Mouse (Mus musculus) limb, embryonic 14.5 days (tissue): ENCODE measurements around the gene Tm9sf1. TPM values are rescaled to one million over a fixed set of nuclear protein-coding genes. Genes with fewer than 3 reads are reported as not detected.

Source experiments
- ATAC-seq: fragments of 200-750 bp; cut with Nextera tagmentation; 2 replicates; pipeline ENCODE4 v1.8.0; 2017; ENCODE audit warnings: low read depth, moderate number of reproducible peaks, moderate TSS enrichment; ENCODE audit not compliant: low FRiP score
- DNase-seq: peaks from one replicate; pipeline ENCODE4 v3.0.0-alpha.2; 2015; ENCODE audit warnings: low spot score
- H3K27ac ChIP-seq: fragments of 300-500 bp; sonication (generic); replicated peaks from 2 replicates; pipeline ENCODE4 v1.5.1; 2014; ENCODE audit warnings: low read depth, mild to moderate bottlenecking, low read length, moderate library complexity, mixed read lengths
- H3K27me3 ChIP-seq: fragments of 300-500 bp; sonication (generic); 2 replicates; pipeline ENCODE4 v1.6.1; 2014; ENCODE audit warnings: low read length, mixed read lengths; ENCODE audit not compliant: control insufficient read depth, insufficient read depth
- H3K36me3 ChIP-seq: fragments of 300-500 bp; sonication (generic); 2 replicates; pipeline ENCODE4 v1.6.1; 2014; ENCODE audit warnings: mild to moderate bottlenecking, low read length, moderate library complexity, mixed read lengths; ENCODE audit not compliant: control insufficient read depth, insufficient read depth
- H3K4me1 ChIP-seq: fragments of 300-500 bp; sonication (generic); 2 replicates; pipeline ENCODE4 v1.6.1; 2014; ENCODE audit warnings: antibody characterized with exemption, low read length, mixed read lengths; ENCODE audit not compliant: control insufficient read depth, insufficient read depth
- H3K4me2 ChIP-seq: fragments of 300-500 bp; sonication (generic); replicated peaks from 2 replicates; pipeline ENCODE4 v1.6.1; 2014; ENCODE audit warnings: low read depth, mild to moderate bottlenecking, low read length, moderate library complexity; ENCODE audit not compliant: severe bottlenecking
- H3K4me3 ChIP-seq: fragments of 300-500 bp; sonication (generic); replicated peaks from 2 replicates; pipeline ENCODE4 v1.5.1; 2014; ENCODE audit warnings: low read length
- H3K9ac ChIP-seq: fragments of 300-500 bp; sonication (generic); 2 replicates; pipeline ENCODE4 v1.6.1; 2014; ENCODE audit warnings: mild to moderate bottlenecking, low read depth, low read length, moderate library complexity; ENCODE audit not compliant: severe bottlenecking
- H3K9me3 ChIP-seq: fragments of 300-500 bp; sonication (generic); 2 replicates; pipeline ENCODE4 v1.6.1; 2016; ENCODE audit warnings: low read length; ENCODE audit not compliant: control insufficient read depth
- POLR2A ChIP-seq: fragments of 200-500 bp; IDR thresholded peaks from 2 replicates; pipeline ENCODE4 v1.8.0; 2012; ENCODE audit warnings: inconsistent platforms, mild to moderate bottlenecking, moderate library complexity, borderline replicate concordance; ENCODE audit not compliant: insufficient read depth, insufficient read length; ENCODE audit errors: extremely low read depth
- WGBS: fragments of 180-500 bp; shearing (Covaris S2); extraction: QIAGEN DNeasy Blood & Tissue Kit; methylation state at CpG from one replicate; pipeline ENCODE4 v1.1.7; 2014; 5-methylcytosine and 5-hydroxymethylcytosine counted together
- polyA plus RNA-seq, 2 experiments: library from polyadenylated mRNA; depleted of rRNA in 1 of 2; stranded (reverse) in 1 of 2; unstranded in 1 of 2; fragments of >200 nt; fragmentation: Nextera tagmentation in 1 of 2; extraction: Ambion mirVana in 1 of 2; gene quantifications; 2 replicates each; pipeline versions ENCODE4 v1.2.1 to v1.2.3; 2012 to 2014

Tm9sf1 gene
- polyA plus RNA-seq, 2 experiments: 92.3 to 111 TPM

GRCm38 (mm10) chr14:55589271-55589670, 54.3 kb downstream of the Tm9sf1 start:
- H3K4me3 ChIP-seq: no peak overlapping the region
- ATAC-seq (no peak), DNase-seq (no peak)
- H3K9me3 ChIP-seq: no peaks in the 10 kb centered on the region
- peaks cover 28% of the 10 kb centered on the region for H3K36me3 ChIP-seq
- H3K4me2 ChIP-seq: no peak overlapping the region
- H3K27ac ChIP-seq: no peak overlapping the region
- no peak overlapping the region for H3K9ac ChIP-seq
- 93% methylated on average over 5 of the region's 5 CpGs for WGBS
- no peaks in the 10 kb centered on the region for H3K27me3 ChIP-seq
- no peak for TF ChIP-seq POLR2A
- peaks cover 15% of the 10 kb centered on the region for H3K4me1 ChIP-seq

- WGBS: 93% methylated on average over 2 of the region's 2 CpGs
Observed at GRCm38 (mm10) chr14:55586149-55586548, 57.5 kb downstream of the Tm9sf1 start.

More at GRCm38 (mm10) chr14:55586149-55586548, 57.5 kb downstream of the Tm9sf1 start:
- DNase-seq: no peak
- Histone ChIP-seq H3K27me3 (no peaks in the 10 kb centered on the region), H3K9me3 (no peaks in the 10 kb centered on the region), H3K4me1 (peaks cover 7% of the 10 kb centered on the region), H3K36me3 (peaks cover 33% of the 10 kb centered on the region), H3K27ac (no peak overlapping the region), H3K4me2 (no peak overlapping the region), H3K9ac (no peak overlapping the region), H3K4me3 (no peak overlapping the region)
- TF ChIP-seq POLR2A: no peak
- no peak for ATAC-seq

Other genes with a start within 250 kb of the Tm9sf1 start
Only the 30 nearest of the 34 such genes appear.
- gene Dhrs4, start 165.0 kb downstream of the Tm9sf1 start, polyA plus RNA-seq (2012; rRNA removed): 53.0 and 58.6 TPM in 2 replicates
- gene Dhrs4, start 165.0 kb downstream of the Tm9sf1 start, polyA plus RNA-seq (2014; fragmentation: Nextera tagmentation; extraction: Ambion mirVana): 48.4 and 60.3 TPM in 2 replicates
- 24.8 and 28.8 TPM in 2 replicates for gene Carmil3, start 153.2 kb downstream of the Tm9sf1 start, polyA plus RNA-seq (2012; rRNA removed)
- 3.6 and 5.4 TPM in 2 replicates for gene Carmil3, start 153.2 kb downstream of the Tm9sf1 start, polyA plus RNA-seq (2014; fragmentation: Nextera tagmentation; extraction: Ambion mirVana)
- gene Cpne6, start 133.4 kb downstream of the Tm9sf1 start, polyA plus RNA-seq (2012; rRNA removed): 0.74 and 0.83 TPM in 2 replicates
- 0.47 and 0.65 TPM in 2 replicates for gene Cpne6, start 133.4 kb downstream of the Tm9sf1 start, polyA plus RNA-seq (2014; fragmentation: Nextera tagmentation; extraction: Ambion mirVana)
- gene Nrl, start 118.8 kb downstream of the Tm9sf1 start, polyA plus RNA-seq (2012; rRNA removed): 0.06 TPM in 1 of 2 replicates, not detected in the other
- gene Nrl, start 118.8 kb downstream of the Tm9sf1 start, polyA plus RNA-seq (2014; fragmentation: Nextera tagmentation; extraction: Ambion mirVana): not detected in 2 replicates
- 39.3 and 52.1 TPM in 2 replicates for gene Pck2, start 103.5 kb downstream of the Tm9sf1 start, polyA plus RNA-seq (2012; rRNA removed)
- 22.5 and 28.0 TPM in 2 replicates for gene Pck2, start 103.5 kb downstream of the Tm9sf1 start, polyA plus RNA-seq (2014; fragmentation: Nextera tagmentation; extraction: Ambion mirVana)
- 47.5 and 53.0 TPM in 2 replicates for gene Dcaf11, start 83.8 kb downstream of the Tm9sf1 start, polyA plus RNA-seq (2012; rRNA removed)
- gene Dcaf11, start 83.8 kb downstream of the Tm9sf1 start, polyA plus RNA-seq (2014; fragmentation: Nextera tagmentation; extraction: Ambion mirVana): 53.8 and 56.0 TPM in 2 replicates
- 0.67 and 0.88 TPM in 2 replicates for gene A730061H03Rik, start 83.4 kb downstream of the Tm9sf1 start, polyA plus RNA-seq (2012; rRNA removed)
- gene A730061H03Rik, start 83.4 kb downstream of the Tm9sf1 start, polyA plus RNA-seq (2014; fragmentation: Nextera tagmentation; extraction: Ambion mirVana): 0.74 and 1.7 TPM in 2 replicates
- gene Fitm1, start 68.2 kb downstream of the Tm9sf1 start, polyA plus RNA-seq (2012; rRNA removed): 30.9 and 43.0 TPM in 2 replicates
- gene Fitm1, start 68.2 kb downstream of the Tm9sf1 start, polyA plus RNA-seq (2014; fragmentation: Nextera tagmentation; extraction: Ambion mirVana): 19.1 and 26.9 TPM in 2 replicates
- 66.8 and 77.6 TPM in 2 replicates for gene Psme1, start 65.7 kb downstream of the Tm9sf1 start, polyA plus RNA-seq (2012; rRNA removed)
- 147 and 154 TPM in 2 replicates for gene Psme1, start 65.7 kb downstream of the Tm9sf1 start, polyA plus RNA-seq (2014; fragmentation: Nextera tagmentation; extraction: Ambion mirVana)
- 6.6 and 6.9 TPM in 2 replicates for gene Emc9, start 58.5 kb downstream of the Tm9sf1 start, polyA plus RNA-seq (2012; rRNA removed)
- 6.5 and 7.0 TPM in 2 replicates for gene Emc9, start 58.5 kb downstream of the Tm9sf1 start, polyA plus RNA-seq (2014; fragmentation: Nextera tagmentation; extraction: Ambion mirVana)
- 75.8 and 78.5 TPM in 2 replicates for gene Psme2, start 52.7 kb downstream of the Tm9sf1 start, polyA plus RNA-seq (2012; rRNA removed)
- 239 and 245 TPM in 2 replicates for gene Psme2, start 52.7 kb downstream of the Tm9sf1 start, polyA plus RNA-seq (2014; fragmentation: Nextera tagmentation; extraction: Ambion mirVana)
- 23.0 and 34.1 TPM in 2 replicates for gene Rnf31, start 52.1 kb downstream of the Tm9sf1 start, polyA plus RNA-seq (2012; rRNA removed)
- 13.1 and 18.1 TPM in 2 replicates for gene Rnf31, start 52.1 kb downstream of the Tm9sf1 start, polyA plus RNA-seq (2014; fragmentation: Nextera tagmentation; extraction: Ambion mirVana)
- gene Irf9, start 40.2 kb downstream of the Tm9sf1 start, polyA plus RNA-seq (2012; rRNA removed): 21.0 and 26.4 TPM in 2 replicates
- 9.8 and 11.3 TPM in 2 replicates for gene Irf9, start 40.2 kb downstream of the Tm9sf1 start, polyA plus RNA-seq (2014; fragmentation: Nextera tagmentation; extraction: Ambion mirVana)
- gene Rec8, start 25.8 kb downstream of the Tm9sf1 start, polyA plus RNA-seq (2012; rRNA removed): 8.9 and 9.6 TPM in 2 replicates
- 2.4 and 2.8 TPM in 2 replicates for gene Rec8, start 25.8 kb downstream of the Tm9sf1 start, polyA plus RNA-seq (2014; fragmentation: Nextera tagmentation; extraction: Ambion mirVana)
- 185 and 239 TPM in 2 replicates for gene Ipo4, start 7.8 kb downstream of the Tm9sf1 start, polyA plus RNA-seq (2012; rRNA removed)
- gene Ipo4, start 7.8 kb downstream of the Tm9sf1 start, polyA plus RNA-seq (2014; fragmentation: Nextera tagmentation; extraction: Ambion mirVana): 131 and 133 TPM in 2 replicates
- gene Gm49378, start 5.9 kb downstream of the Tm9sf1 start, polyA plus RNA-seq (2012; rRNA removed): 6.8 and 12.2 TPM in 2 replicates
- gene Gm49378, start 5.9 kb downstream of the Tm9sf1 start, polyA plus RNA-seq (2014; fragmentation: Nextera tagmentation; extraction: Ambion mirVana): 1.5 and 3.7 TPM in 2 replicates
- 2.9 and 3.3 TPM in 2 replicates for gene Tssk4, start 6.4 kb upstream of the Tm9sf1 start, polyA plus RNA-seq (2012; rRNA removed)
- gene Tssk4, start 6.4 kb upstream of the Tm9sf1 start, polyA plus RNA-seq (2014; fragmentation: Nextera tagmentation; extraction: Ambion mirVana): 1.2 and 1.4 TPM in 2 replicates
- 47.4 and 49.7 TPM in 2 replicates for gene Mdp1, start 16.7 kb upstream of the Tm9sf1 start, polyA plus RNA-seq (2012; rRNA removed)
- gene Mdp1, start 16.7 kb upstream of the Tm9sf1 start, polyA plus RNA-seq (2014; fragmentation: Nextera tagmentation; extraction: Ambion mirVana): 53.7 and 59.1 TPM in 2 replicates
- 51.1 and 53.6 TPM in 2 replicates for gene Gmpr2, start 28.1 kb upstream of the Tm9sf1 start, polyA plus RNA-seq (2012; rRNA removed)
- 53.1 and 68.5 TPM in 2 replicates for gene Gmpr2, start 28.1 kb upstream of the Tm9sf1 start, polyA plus RNA-seq (2014; fragmentation: Nextera tagmentation; extraction: Ambion mirVana)
- gene Nedd8, start 28.3 kb upstream of the Tm9sf1 start, polyA plus RNA-seq (2012; rRNA removed): 347 and 416 TPM in 2 replicates
- gene Nedd8, start 28.3 kb upstream of the Tm9sf1 start, polyA plus RNA-seq (2014; fragmentation: Nextera tagmentation; extraction: Ambion mirVana): 567 and 583 TPM in 2 replicates
- gene Tinf2, start 38.0 kb upstream of the Tm9sf1 start, polyA plus RNA-seq (2012; rRNA removed): 35.9 and 38.4 TPM in 2 replicates
- 34.2 and 40.1 TPM in 2 replicates for gene Tinf2, start 38.0 kb upstream of the Tm9sf1 start, polyA plus RNA-seq (2014; fragmentation: Nextera tagmentation; extraction: Ambion mirVana)
- gene Tgm1, start 70.1 kb upstream of the Tm9sf1 start, polyA plus RNA-seq (2012; rRNA removed): 15.0 and 17.7 TPM in 2 replicates
- 17.0 and 21.2 TPM in 2 replicates for gene Tgm1, start 70.1 kb upstream of the Tm9sf1 start, polyA plus RNA-seq (2014; fragmentation: Nextera tagmentation; extraction: Ambion mirVana)
- 41.7 and 53.5 TPM in 2 replicates for gene Rabggta, start 78.5 kb upstream of the Tm9sf1 start, polyA plus RNA-seq (2012; rRNA removed)
- 20.4 and 23.0 TPM in 2 replicates for gene Rabggta, start 78.5 kb upstream of the Tm9sf1 start, polyA plus RNA-seq (2014; fragmentation: Nextera tagmentation; extraction: Ambion mirVana)
- 88.3 and 109 TPM in 2 replicates for gene Dhrs1, start 101.9 kb upstream of the Tm9sf1 start, polyA plus RNA-seq (2012; rRNA removed)
- 82.0 and 89.7 TPM in 2 replicates for gene Dhrs1, start 101.9 kb upstream of the Tm9sf1 start, polyA plus RNA-seq (2014; fragmentation: Nextera tagmentation; extraction: Ambion mirVana)
- 23.5 and 30.5 TPM in 2 replicates for gene Nop9, start 101.9 kb upstream of the Tm9sf1 start, polyA plus RNA-seq (2012; rRNA removed)
- 37.6 and 38.1 TPM in 2 replicates for gene Nop9, start 101.9 kb upstream of the Tm9sf1 start, polyA plus RNA-seq (2014; fragmentation: Nextera tagmentation; extraction: Ambion mirVana)
- 2.1 and 2.6 TPM in 2 replicates for gene Cideb, start 114.7 kb upstream of the Tm9sf1 start, polyA plus RNA-seq (2012; rRNA removed)
- gene Cideb, start 114.7 kb upstream of the Tm9sf1 start, polyA plus RNA-seq (2014; fragmentation: Nextera tagmentation; extraction: Ambion mirVana): 0.41 and 0.46 TPM in 2 replicates
- gene Ltb4r2, start 117.6 kb upstream of the Tm9sf1 start, polyA plus RNA-seq (2012; rRNA removed): 0.44 and 0.65 TPM in 2 replicates
- 0.61 and 0.74 TPM in 2 replicates for gene Ltb4r2, start 117.6 kb upstream of the Tm9sf1 start, polyA plus RNA-seq (2014; fragmentation: Nextera tagmentation; extraction: Ambion mirVana)
- 1.1 and 1.2 TPM in 2 replicates for gene Ltb4r1, start 122.2 kb upstream of the Tm9sf1 start, polyA plus RNA-seq (2012; rRNA removed)
- gene Ltb4r1, start 122.2 kb upstream of the Tm9sf1 start, polyA plus RNA-seq (2014; fragmentation: Nextera tagmentation; extraction: Ambion mirVana): 0.33 and 0.78 TPM in 2 replicates
- gene Adcy4, start 140.3 kb upstream of the Tm9sf1 start, polyA plus RNA-seq (2012; rRNA removed): 32.4 and 35.0 TPM in 2 replicates
- gene Adcy4, start 140.3 kb upstream of the Tm9sf1 start, polyA plus RNA-seq (2014; fragmentation: Nextera tagmentation; extraction: Ambion mirVana): 16.8 and 17.8 TPM in 2 replicates
- 35.9 and 41.4 TPM in 2 replicates for gene Ripk3, start 145.1 kb upstream of the Tm9sf1 start, polyA plus RNA-seq (2012; rRNA removed)
- 30.5 and 37.6 TPM in 2 replicates for gene Ripk3, start 145.1 kb upstream of the Tm9sf1 start, polyA plus RNA-seq (2014; fragmentation: Nextera tagmentation; extraction: Ambion mirVana)